Mouse (Mus musculus): ENCODE measurements around the gene Sf3a2. TPM values are rescaled to one million over a fixed set of nuclear protein-coding genes. Genes with fewer than 3 reads are reported as not detected.

Sf3a2 gene
- polyA plus RNA-seq, 1 experiment from 2014 or later: 51.3 TPM

- ATAC-seq (ENCODE audit: insufficient read depth, low FRiP score): no peak
- no peaks in the 10 kb centered on the region for H3K4me1 ChIP-seq (ENCODE audit: control insufficient read depth, insufficient read depth, low read length)
- H3K9ac ChIP-seq (ENCODE audit: low read length): no peak overlapping the region
- peaks cover 38% of the 10 kb centered on the region for H3K36me3 ChIP-seq (ENCODE audit: control insufficient read depth, insufficient read depth, low read length)
- no peak overlapping the region for H3K4me2 ChIP-seq (ENCODE audit: low read depth, low read length)
- H3K27me3 ChIP-seq (ENCODE audit: control insufficient read depth, insufficient read depth, low read length): no peaks in the 10 kb centered on the region
- no peaks in the 10 kb centered on the region for H3K9me3 ChIP-seq (replicated peaks; ENCODE audit: control insufficient read depth, low read length)
- WGBS: 92% methylated on average over 11 of the region's 11 CpGs
- H3K27ac ChIP-seq (ENCODE audit: low read length): no peak overlapping the region
- H3K4me3 ChIP-seq (replicated peaks; ENCODE audit: low read length): no peak overlapping the region
Measured at GRCm38 (mm10) chr10:80785963-80786362, 12.0 kb upstream of the Sf3a2 start.

GRCm38 (mm10) chr10:80787517-80787916 lies 10.5 kb upstream of the Sf3a2 start:
- H3K4me2 ChIP-seq (ENCODE audit: low read depth, low read length): no peak overlapping the region
- H3K27ac ChIP-seq (ENCODE audit: low read length): no peak overlapping the region
- no peak overlapping the region for H3K4me3 ChIP-seq (replicated peaks; ENCODE audit: low read length)
- ATAC-seq (ENCODE audit: insufficient read depth, low FRiP score): no peak
- peaks cover 42% of the 10 kb centered on the region for H3K36me3 ChIP-seq (ENCODE audit: control insufficient read depth, insufficient read depth, low read length)
- H3K9me3 ChIP-seq (replicated peaks; ENCODE audit: control insufficient read depth, low read length): no peaks in the 10 kb centered on the region
- H3K9ac ChIP-seq (ENCODE audit: low read length): no peak overlapping the region
- H3K27me3 ChIP-seq (ENCODE audit: control insufficient read depth, insufficient read depth, low read length): no peaks in the 10 kb centered on the region
- peaks cover 6% of the 10 kb centered on the region; the same call in 1 of the 2 replicates for H3K4me1 ChIP-seq (ENCODE audit: control insufficient read depth, insufficient read depth, low read length)
- whole genome bisulfite sequencing: 77% methylated on average over 2 of the region's 2 CpGs

- 86% methylated on average over 19 of the region's 19 CpGs for WGBS
- Histone ChIP-seq H3K36me3 (ENCODE audit: control insufficient read depth, insufficient read depth, low read length) (peaks cover 41% of the 10 kb centered on the region), H3K9ac (ENCODE audit: low read length) (no peak overlapping the region), H3K9me3 (replicated peaks; ENCODE audit: control insufficient read depth, low read length) (no peaks in the 10 kb centered on the region), H3K4me1 (ENCODE audit: control insufficient read depth, insufficient read depth, low read length) (peaks cover 6% of the 10 kb centered on the region; the same call in 1 of the 2 replicates), H3K4me2 (ENCODE audit: low read depth, low read length) (no peak overlapping the region), H3K4me3 (replicated peaks; ENCODE audit: low read length) (no peak overlapping the region), H3K27me3 (ENCODE audit: control insufficient read depth, insufficient read depth, low read length) (no peaks in the 10 kb centered on the region), H3K27ac (ENCODE audit: low read length) (no peak overlapping the region)
- ATAC-seq (ENCODE audit: insufficient read depth, low FRiP score): no peak; the same call in 1 of the 2 replicates
Measured at GRCm38 (mm10) chr10:80790761-80791404, 7.1 kb upstream of the Sf3a2 start.

- ATAC-seq (ENCODE audit: insufficient read depth, low FRiP score): peak; percentile 12; the same call in 1 of the 2 replicates
- H3K4me3 ChIP-seq (replicated peaks; ENCODE audit: low read length): no peak overlapping the region
- 74% methylated on average over 33 of the region's 33 CpGs for WGBS
- peaks cover 34% of the 10 kb centered on the region for H3K36me3 ChIP-seq (ENCODE audit: control insufficient read depth, insufficient read depth, low read length)
- H3K4me1 ChIP-seq (ENCODE audit: control insufficient read depth, insufficient read depth, low read length): peaks cover 8% of the 10 kb centered on the region; the same call in 1 of the 2 replicates
- H3K27ac ChIP-seq (ENCODE audit: low read length): no peak overlapping the region
- no peaks in the 10 kb centered on the region for H3K9me3 ChIP-seq (replicated peaks; ENCODE audit: control insufficient read depth, low read length)
- H3K9ac ChIP-seq (ENCODE audit: low read length): 0 out of 2 replicates have a peak overlapping the region, but pooled peaks have one; percentile 19
- no peaks in the 10 kb centered on the region for H3K27me3 ChIP-seq (ENCODE audit: control insufficient read depth, insufficient read depth, low read length)
- no peak overlapping the region for H3K4me2 ChIP-seq (ENCODE audit: low read depth, low read length)
Measured at GRCm38 (mm10) chr10:80791476-80792174, 6.4 kb upstream of the Sf3a2 start.

- Histone ChIP-seq H3K4me1 (ENCODE audit: control insufficient read depth, insufficient read depth, low read length) (peaks cover 14% of the 10 kb centered on the region; the same call in 1 of the 2 replicates), H3K27me3 (ENCODE audit: control insufficient read depth, insufficient read depth, low read length) (no peaks in the 10 kb centered on the region), H3K36me3 (ENCODE audit: control insufficient read depth, insufficient read depth, low read length) (peaks cover 29% of the 10 kb centered on the region), H3K4me2 (ENCODE audit: low read depth, low read length) (no peak overlapping the region), H3K4me3 (replicated peaks; ENCODE audit: low read length) (no peak overlapping the region), H3K27ac (ENCODE audit: low read length) (no peak overlapping the region), H3K9ac (ENCODE audit: low read length) (0 out of 2 replicates have a peak overlapping the region, but pooled peaks have one; percentile 19), H3K9me3 (replicated peaks; ENCODE audit: control insufficient read depth, low read length) (no peaks in the 10 kb centered on the region)
- 63% methylated on average over 41 of the region's 41 CpGs for WGBS
- ATAC-seq (ENCODE audit: insufficient read depth, low FRiP score): no peak
Measured at GRCm38 (mm10) chr10:80792175-80793032, 5.6 kb upstream of the Sf3a2 start.

GRCm38 (mm10) chr10:80793033-80793784 lies 4.8 kb upstream of the Sf3a2 start:
- H3K36me3 ChIP-seq (ENCODE audit: control insufficient read depth, insufficient read depth, low read length): peaks cover 29% of the 10 kb centered on the region
- H3K9ac ChIP-seq (ENCODE audit: low read length): no peak overlapping the region
- 87% methylated on average over 13 of the region's 13 CpGs for WGBS
- H3K27ac ChIP-seq (ENCODE audit: low read length): no peak overlapping the region
- ATAC-seq (ENCODE audit: insufficient read depth, low FRiP score): no peak
- no peaks in the 10 kb centered on the region for H3K27me3 ChIP-seq (ENCODE audit: control insufficient read depth, insufficient read depth, low read length)
- H3K4me2 ChIP-seq (ENCODE audit: low read depth, low read length): no peak overlapping the region
- H3K4me1 ChIP-seq (ENCODE audit: control insufficient read depth, insufficient read depth, low read length): peaks cover 14% of the 10 kb centered on the region; the same call in 1 of the 2 replicates
- H3K4me3 ChIP-seq (replicated peaks; ENCODE audit: low read length): no peak overlapping the region
- no peaks in the 10 kb centered on the region for H3K9me3 ChIP-seq (replicated peaks; ENCODE audit: control insufficient read depth, low read length)

GRCm38 (mm10) chr10:80793803-80794202 lies 4.2 kb upstream of the Sf3a2 start:
- no peak overlapping the region for H3K9ac ChIP-seq (ENCODE audit: low read length)
- no peak overlapping the region for H3K4me2 ChIP-seq (ENCODE audit: low read depth, low read length)
- no peaks in the 10 kb centered on the region for H3K27me3 ChIP-seq (ENCODE audit: control insufficient read depth, insufficient read depth, low read length)
- H3K9me3 ChIP-seq (replicated peaks; ENCODE audit: control insufficient read depth, low read length): no peaks in the 10 kb centered on the region
- H3K4me1 ChIP-seq (ENCODE audit: control insufficient read depth, insufficient read depth, low read length): peaks cover 14% of the 10 kb centered on the region; the same call in 1 of the 2 replicates
- WGBS: 75% methylated on average over 4 of the region's 4 CpGs
- no peak for ATAC-seq (ENCODE audit: insufficient read depth, low FRiP score)
- no peak overlapping the region for H3K27ac ChIP-seq (ENCODE audit: low read length)
- H3K4me3 ChIP-seq (replicated peaks; ENCODE audit: low read length): no peak overlapping the region
- H3K36me3 ChIP-seq (ENCODE audit: control insufficient read depth, insufficient read depth, low read length): peaks cover 29% of the 10 kb centered on the region

- peaks cover 25% of the 10 kb centered on the region for H3K36me3 ChIP-seq (ENCODE audit: control insufficient read depth, insufficient read depth, low read length)
- H3K4me3 ChIP-seq (replicated peaks; ENCODE audit: low read length): no peak overlapping the region
- H3K27ac ChIP-seq (ENCODE audit: low read length): no peak overlapping the region
- H3K4me1 ChIP-seq (ENCODE audit: control insufficient read depth, insufficient read depth, low read length): peaks cover 20% of the 10 kb centered on the region
- no peak overlapping the region for H3K4me2 ChIP-seq (ENCODE audit: low read depth, low read length)
- no peak for ATAC-seq (ENCODE audit: insufficient read depth, low FRiP score)
- no peaks in the 10 kb centered on the region for H3K27me3 ChIP-seq (ENCODE audit: control insufficient read depth, insufficient read depth, low read length)
- no peaks in the 10 kb centered on the region for H3K9me3 ChIP-seq (replicated peaks; ENCODE audit: control insufficient read depth, low read length)
- WGBS: 78% methylated on average over 8 of the region's 8 CpGs
- no peak overlapping the region for H3K9ac ChIP-seq (ENCODE audit: low read length)
Measured at GRCm38 (mm10) chr10:80794750-80795149, 3.2 kb upstream of the Sf3a2 start.
